Mouse (Mus musculus) thymus, adult 2 months (tissue): ENCODE measurements around the gene Slc9a9. TPM values are rescaled to one million over a fixed set of nuclear protein-coding genes. Genes with fewer than 3 reads are reported as not detected.

Experiments used
- DNase-seq: peaks from one replicate; pipeline ENCODE4 v3.0.0; 2021
- H3K27ac ChIP-seq: fragments of 200-500 bp; 2 replicates; pipeline ENCODE4 v1.5.1; 2012; ENCODE audit warnings: low read length, control low read depth; ENCODE audit not compliant: control insufficient read depth, insufficient read depth
- H3K27me3 ChIP-seq: fragments of 200-500 bp; 2 replicates; pipeline ENCODE4 v1.6.1; 2012; ENCODE audit warnings: mild to moderate bottlenecking, low read length, moderate library complexity, mixed read lengths; ENCODE audit not compliant: control insufficient read depth, insufficient read depth
- H3K36me3 ChIP-seq: fragments of 200-500 bp; 2 replicates; pipeline ENCODE4 v1.6.1; 2012; ENCODE audit warnings: mild to moderate bottlenecking, low read length, moderate library complexity; ENCODE audit not compliant: control insufficient read depth, insufficient read depth
- H3K4me1 ChIP-seq: fragments of 200-500 bp; replicated peaks from 2 replicates; pipeline ENCODE4 v1.6.1; 2012; ENCODE audit warnings: low read length; ENCODE audit not compliant: control insufficient read depth, insufficient read depth
- H3K4me3 ChIP-seq: fragments of 200-500 bp; 2 replicates; pipeline ENCODE4 v1.5.1; 2012; ENCODE audit warnings: mild to moderate bottlenecking, low read length, control low read depth, moderate library complexity; ENCODE audit not compliant: control insufficient read depth, insufficient read depth
- CTCF ChIP-seq: fragments of 200-500 bp; IDR thresholded peaks from 2 replicates; pipeline ENCODE4 v1.5.1; 2012; ENCODE audit warnings: mild to moderate bottlenecking, control low read depth, low read length, moderate library complexity, borderline replicate concordance; ENCODE audit not compliant: control insufficient read depth, poor library complexity, insufficient read depth; ENCODE audit errors: extremely low read depth
- POLR2A ChIP-seq: fragments of 200-500 bp; IDR thresholded peaks from 2 replicates; pipeline ENCODE4 v1.6.1; 2012; ENCODE audit warnings: mild to moderate bottlenecking, low read length, control low read depth, moderate library complexity; ENCODE audit not compliant: control insufficient read depth, poor library complexity, insufficient read depth; ENCODE audit errors: extremely low read depth
- WGBS: fragments of 180-500 bp; shearing (Covaris S2); methylation state at CpG from one replicate; pipeline ENCODE4 v1.1.7; 2018; 5-methylcytosine and 5-hydroxymethylcytosine counted together
- polyA plus RNA-seq: library from polyadenylated mRNA; depleted of rRNA; stranded (reverse); fragments of >200 nt; gene quantifications from 2 replicates; pipeline ENCODE4 v1.2.3, GENCODE M21; 2012

The Slc9a9 gene
- polyA plus RNA-seq, 1 experiment = 49.7 TPM

GRCm38 (mm10) chr9:95086109-95086821, 416.6 kb downstream of the Slc9a9 start:
- no peak for DNase-seq
- TF ChIP-seq POLR2A (no peak), CTCF (no peak)
- H3K4me1 ChIP-seq = no peaks in the 10 kb centered on the region
- H3K36me3 ChIP-seq = no peaks in the 10 kb centered on the region
- no peaks in the 10 kb centered on the region for H3K27me3 ChIP-seq
- 94% methylated on average over 8 of the region's 8 CpGs for WGBS
- no peak overlapping the region for H3K27ac ChIP-seq
- no peak overlapping the region for H3K4me3 ChIP-seq

DNA sequence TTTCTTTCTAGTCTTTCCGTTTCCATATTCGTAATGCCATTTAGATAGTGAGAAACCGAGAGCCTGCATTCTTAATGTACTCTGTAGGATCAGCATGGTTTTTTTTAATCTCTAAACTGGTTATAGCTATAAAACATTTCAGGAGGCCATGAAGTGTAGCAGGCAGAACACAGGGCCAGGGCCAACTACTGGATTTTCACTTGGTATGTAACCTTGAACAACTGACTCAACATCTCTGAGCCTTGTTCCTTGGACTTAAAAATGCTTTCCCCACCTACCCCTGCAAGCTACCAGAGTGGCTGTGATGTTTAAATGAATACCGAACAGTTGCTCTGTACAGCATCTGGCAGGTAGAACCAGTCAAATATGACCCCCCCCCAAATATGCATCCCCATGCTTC, 418.5 kb downstream of the Slc9a9 start:
- DNase-seq = no peak
- no peaks in the 10 kb centered on the region for H3K4me1 ChIP-seq
- 97% methylated on average over 4 of the region's 4 CpGs for WGBS
- no peaks in the 10 kb centered on the region for H3K27me3 ChIP-seq
- no peak overlapping the region for H3K27ac ChIP-seq
- no peak overlapping the region for H3K4me3 ChIP-seq
- H3K36me3 ChIP-seq = no peaks in the 10 kb centered on the region
- TF ChIP-seq CTCF = no peak
- no peak for TF ChIP-seq POLR2A

GRCm38 (mm10) chr9:95089050-95089449, 419.3 kb downstream of the Slc9a9 start:
- H3K36me3 ChIP-seq = no peaks in the 10 kb centered on the region
- no peaks in the 10 kb centered on the region for H3K27me3 ChIP-seq
- no peak overlapping the region; the same call in 1 of the 2 replicates for H3K27ac ChIP-seq
- no peak for DNase-seq
- WGBS = 93% methylated on average over 6 of the region's 6 CpGs
- no peaks in the 10 kb centered on the region for H3K4me1 ChIP-seq
- no peak for TF ChIP-seq CTCF
- no peak for TF ChIP-seq POLR2A
- no peak overlapping the region for H3K4me3 ChIP-seq

- WGBS = 92% methylated on average over 3 of the region's 3 CpGs
- no peak overlapping the region for H3K4me3 ChIP-seq
- no peaks in the 10 kb centered on the region for H3K36me3 ChIP-seq
- no peak for TF ChIP-seq POLR2A
- H3K27me3 ChIP-seq = no peaks in the 10 kb centered on the region
- no peaks in the 10 kb centered on the region for H3K4me1 ChIP-seq
- no peak overlapping the region for H3K27ac ChIP-seq
- DNase-seq = no peak
Observed at GRCm38 (mm10) chr9:95096486-95096885, 426.8 kb downstream of the Slc9a9 start.

DNA sequence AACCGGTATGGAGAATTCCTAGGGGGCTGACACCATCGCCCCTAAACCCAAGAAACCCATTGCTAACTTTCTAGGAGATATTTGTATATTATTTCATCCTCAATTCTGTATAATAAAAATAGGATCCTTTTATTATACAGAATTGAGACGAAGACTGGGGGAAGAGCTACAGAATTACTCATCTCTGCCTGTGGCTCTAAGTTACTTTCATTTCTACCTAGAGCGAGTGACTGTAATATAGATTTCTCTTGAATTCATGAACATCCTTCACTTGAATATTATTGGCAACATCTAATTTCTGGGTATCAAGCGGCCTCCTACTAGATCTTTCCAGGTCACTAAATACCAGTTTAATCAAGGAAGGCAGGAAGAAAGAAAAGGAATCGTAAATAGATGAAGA, 436.1 kb downstream of the Slc9a9 start:
- 96% methylated on average over 6 of the region's 6 CpGs for WGBS
- H3K4me1 ChIP-seq = no peaks in the 10 kb centered on the region
- TF ChIP-seq CTCF = no peak
- no peak for TF ChIP-seq POLR2A
- H3K27ac ChIP-seq = no peak overlapping the region
- no peak for DNase-seq
- no peak overlapping the region for H3K4me3 ChIP-seq
- H3K27me3 ChIP-seq = no peaks in the 10 kb centered on the region
- no peaks in the 10 kb centered on the region for H3K36me3 ChIP-seq

GRCm38 (mm10) chr9:95109799-95110198, 440.1 kb downstream of the Slc9a9 start:
- TF ChIP-seq POLR2A = no peak
- no peak for TF ChIP-seq CTCF
- H3K36me3 ChIP-seq = no peaks in the 10 kb centered on the region
- H3K27me3 ChIP-seq = no peaks in the 10 kb centered on the region
- H3K4me3 ChIP-seq = no peak overlapping the region
- DNase-seq = no peak
- no peak overlapping the region for H3K27ac ChIP-seq
- peaks cover 10% of the 10 kb centered on the region for H3K4me1 ChIP-seq

DNA sequence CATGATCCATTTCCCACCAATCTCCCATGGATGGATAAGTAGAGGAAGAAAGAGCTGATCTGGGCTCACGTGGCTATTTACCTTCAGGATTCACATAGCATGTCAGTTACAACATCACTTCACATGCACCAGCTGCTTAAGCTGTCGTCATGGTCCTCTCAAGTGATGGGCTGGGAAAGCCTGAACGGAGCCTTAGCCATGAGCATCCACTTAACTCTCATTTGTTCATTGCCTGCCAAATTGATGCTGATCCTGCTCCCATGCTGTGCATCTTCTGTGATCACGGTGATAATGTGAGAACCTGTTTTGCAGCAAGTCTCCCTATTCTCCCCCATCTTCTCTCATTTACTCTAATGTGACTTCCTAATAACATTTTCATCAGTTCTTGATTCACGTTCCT, 441.1 kb downstream of the Slc9a9 start:
- H3K36me3 ChIP-seq = no peaks in the 10 kb centered on the region
- H3K27ac ChIP-seq = no peak overlapping the region
- WGBS = 95% methylated on average over 5 of the region's 5 CpGs
- H3K4me1 ChIP-seq = peaks cover 10% of the 10 kb centered on the region
- H3K4me3 ChIP-seq = no peak overlapping the region
- no peaks in the 10 kb centered on the region for H3K27me3 ChIP-seq
- TF ChIP-seq CTCF (no peak), POLR2A (no peak)
- no peak for DNase-seq
